Mouse (Mus musculus): ENCODE measurements around the gene Sfmbt2. TPM values are rescaled to one million over a fixed set of nuclear protein-coding genes. Genes with fewer than 3 reads are reported as not detected.

Gene Sfmbt2
- polyA plus RNA-seq, 1 experiment from 2014 or later = 2.6 TPM

- Histone ChIP-seq H3K9me3 (replicated peaks) (no peaks in the 10 kb centered on the region), H3K4me2 (replicated peaks) (no peak overlapping the region), H3K36me3 (no peaks in the 10 kb centered on the region), H3K9ac (no peak overlapping the region), H3K4me1 (0 out of 2 replicates have a peak, but pooled peaks cover 2% of the 10 kb centered on the region), H3K27ac (no peak overlapping the region), H3K27me3 (no peaks in the 10 kb centered on the region), H3K4me3 (no peak overlapping the region)
- ATAC-seq (ENCODE audit: low FRiP score) = no peak
- 81% methylated on average over 9 of the region's 9 CpGs for WGBS
These were observed 71.5 kb downstream of the Sfmbt2 start for GRCm38 (mm10) chr2:10441811-10442210.

- Histone ChIP-seq H3K27me3 (no peaks in the 10 kb centered on the region), H3K4me3 (no peak overlapping the region), H3K4me1 (no peaks in the 10 kb centered on the region), H3K9me3 (replicated peaks) (no peaks in the 10 kb centered on the region), H3K4me2 (replicated peaks) (no peak overlapping the region), H3K9ac (no peak overlapping the region), H3K36me3 (no peaks in the 10 kb centered on the region), H3K27ac (no peak overlapping the region)
- no peak for ATAC-seq (ENCODE audit: low FRiP score)
- 51% methylated on average over 3 of the region's 3 CpGs for WGBS
These were observed 83.3 kb downstream of the Sfmbt2 start for GRCm38 (mm10) chr2:10453577-10453976.

GRCm38 (mm10) chr2:10458309-10458708 lies 88.0 kb downstream of the Sfmbt2 start:
- Histone ChIP-seq H3K4me2 (replicated peaks) (no peak overlapping the region), H3K36me3 (no peaks in the 10 kb centered on the region), H3K27ac (no peak overlapping the region), H3K4me1 (no peaks in the 10 kb centered on the region), H3K27me3 (no peaks in the 10 kb centered on the region), H3K9ac (no peak overlapping the region), H3K4me3 (no peak overlapping the region), H3K9me3 (replicated peaks) (no peaks in the 10 kb centered on the region)
- whole genome bisulfite sequencing = 91% methylated on average over 12 of the region's 12 CpGs
- no peak for ATAC-seq (ENCODE audit: low FRiP score)

- Histone ChIP-seq H3K27ac (no peak overlapping the region), H3K36me3 (no peaks in the 10 kb centered on the region), H3K9me3 (replicated peaks) (no peaks in the 10 kb centered on the region), H3K4me1 (no peaks in the 10 kb centered on the region), H3K27me3 (no peaks in the 10 kb centered on the region), H3K9ac (no peak overlapping the region), H3K4me2 (replicated peaks) (no peak overlapping the region), H3K4me3 (no peak overlapping the region)
- ATAC-seq (ENCODE audit: low FRiP score) = no peak
- 84% methylated on average over 2 of the region's 2 CpGs for WGBS
These were observed 146.2 kb downstream of the Sfmbt2 start for GRCm38 (mm10) chr2:10516516-10516915.

- Histone ChIP-seq H3K27ac (no peak overlapping the region), H3K4me3 (no peak overlapping the region), H3K9me3 (replicated peaks) (no peaks in the 10 kb centered on the region), H3K4me2 (replicated peaks) (no peak overlapping the region), H3K27me3 (no peaks in the 10 kb centered on the region), H3K9ac (no peak overlapping the region), H3K36me3 (no peaks in the 10 kb centered on the region), H3K4me1 (0 out of 2 replicates have a peak, but pooled peaks cover 2% of the 10 kb centered on the region)
- 38% methylated on average over 5 of the region's 5 CpGs for WGBS
- ATAC-seq (ENCODE audit: low FRiP score) = no peak
These were observed 151.6 kb downstream of the Sfmbt2 start for GRCm38 (mm10) chr2:10521719-10522415.

- no peaks in the 10 kb centered on the region for H3K27me3 ChIP-seq
- no peak overlapping the region for H3K9ac ChIP-seq
- 0 out of 2 replicates have a peak, but pooled peaks cover 2% of the 10 kb centered on the region for H3K4me1 ChIP-seq
- 55% methylated on average over 7 of the region's 7 CpGs for WGBS
- peak; percentile 66 for ATAC-seq (ENCODE audit: low FRiP score)
- no peak overlapping the region for H3K4me2 ChIP-seq (replicated peaks)
- H3K9me3 ChIP-seq (replicated peaks) = no peaks in the 10 kb centered on the region
- no peak overlapping the region for H3K4me3 ChIP-seq
- no peak overlapping the region for H3K27ac ChIP-seq
- no peaks in the 10 kb centered on the region for H3K36me3 ChIP-seq
These were observed 155.3 kb downstream of the Sfmbt2 start for GRCm38 (mm10) chr2:10525622-10526021.

GRCm38 (mm10) chr2:10541762-10542161 lies 171.5 kb downstream of the Sfmbt2 start:
- no peak for ATAC-seq (ENCODE audit: low FRiP score)
- Histone ChIP-seq H3K4me1 (no peaks in the 10 kb centered on the region), H3K4me3 (no peak overlapping the region), H3K9ac (no peak overlapping the region), H3K27ac (no peak overlapping the region), H3K9me3 (replicated peaks) (no peaks in the 10 kb centered on the region), H3K4me2 (replicated peaks) (no peak overlapping the region), H3K36me3 (no peaks in the 10 kb centered on the region), H3K27me3 (no peaks in the 10 kb centered on the region)
- WGBS = 90% methylated on average over 4 of the region's 4 CpGs

- H3K9me3 ChIP-seq (replicated peaks) = no peaks in the 10 kb centered on the region
- no peaks in the 10 kb centered on the region for H3K36me3 ChIP-seq
- no peak overlapping the region for H3K27ac ChIP-seq
- no peak overlapping the region for H3K4me3 ChIP-seq
- no peaks in the 10 kb centered on the region for H3K4me1 ChIP-seq
- 81% methylated on average over 7 of the region's 7 CpGs for WGBS
- H3K4me2 ChIP-seq (replicated peaks) = no peak overlapping the region
- no peak for ATAC-seq (ENCODE audit: low FRiP score)
- no peak overlapping the region for H3K9ac ChIP-seq
- H3K27me3 ChIP-seq = no peaks in the 10 kb centered on the region
These were observed 172.1 kb downstream of the Sfmbt2 start for GRCm38 (mm10) chr2:10542388-10542787.

- Histone ChIP-seq H3K4me3 (no peak overlapping the region), H3K9ac (no peak overlapping the region), H3K4me2 (replicated peaks) (no peak overlapping the region), H3K27ac (no peak overlapping the region), H3K36me3 (no peaks in the 10 kb centered on the region), H3K9me3 (replicated peaks) (no peaks in the 10 kb centered on the region), H3K27me3 (no peaks in the 10 kb centered on the region), H3K4me1 (no peaks in the 10 kb centered on the region)
- ATAC-seq (ENCODE audit: low FRiP score) = no peak
- WGBS = 61% methylated on average over 1 of the region's 1 CpGs
These were observed 188.5 kb downstream of the Sfmbt2 start for GRCm38 (mm10) chr2:10558816-10559215.

GRCm38 (mm10) chr2:10565491-10565890 lies 195.2 kb downstream of the Sfmbt2 start:
- Histone ChIP-seq H3K36me3 (no peaks in the 10 kb centered on the region), H3K4me3 (no peak overlapping the region), H3K4me1 (no peaks in the 10 kb centered on the region), H3K9ac (no peak overlapping the region), H3K27ac (no peak overlapping the region), H3K9me3 (replicated peaks) (no peaks in the 10 kb centered on the region), H3K4me2 (replicated peaks) (no peak overlapping the region), H3K27me3 (no peaks in the 10 kb centered on the region)
- 82% methylated on average over 3 of the region's 3 CpGs for WGBS
- no peak for ATAC-seq (ENCODE audit: low FRiP score)

- Histone ChIP-seq H3K9me3 (replicated peaks) (no peaks in the 10 kb centered on the region), H3K27me3 (no peaks in the 10 kb centered on the region), H3K4me3 (no peak overlapping the region), H3K36me3 (no peaks in the 10 kb centered on the region), H3K9ac (no peak overlapping the region), H3K4me2 (replicated peaks) (no peak overlapping the region), H3K27ac (no peak overlapping the region), H3K4me1 (no peaks in the 10 kb centered on the region)
- ATAC-seq (ENCODE audit: low FRiP score) = no peak
- WGBS = 50% methylated on average over 6 of the region's 6 CpGs
These were observed 199.1 kb downstream of the Sfmbt2 start for GRCm38 (mm10) chr2:10569392-10569791.

GRCm38 (mm10) chr2:10572311-10572710 lies 202.0 kb downstream of the Sfmbt2 start:
- Histone ChIP-seq H3K4me1 (no peaks in the 10 kb centered on the region), H3K27ac (no peak overlapping the region), H3K4me2 (replicated peaks) (no peak overlapping the region), H3K36me3 (no peaks in the 10 kb centered on the region), H3K27me3 (no peaks in the 10 kb centered on the region), H3K9ac (no peak overlapping the region), H3K4me3 (no peak overlapping the region), H3K9me3 (replicated peaks) (no peaks in the 10 kb centered on the region)
- no peak for ATAC-seq (ENCODE audit: low FRiP score)
- 87% methylated on average over 4 of the region's 4 CpGs for WGBS

GRCm38 (mm10) chr2:10575962-10576740 lies 205.8 kb downstream of the Sfmbt2 start:
- no peaks in the 10 kb centered on the region for H3K27me3 ChIP-seq
- no peaks in the 10 kb centered on the region for H3K36me3 ChIP-seq
- no peak overlapping the region for H3K4me3 ChIP-seq
- H3K4me2 ChIP-seq (replicated peaks) = no peak overlapping the region
- no peak overlapping the region for H3K27ac ChIP-seq
- 73% methylated on average over 3 of the region's 3 CpGs for WGBS
- no peaks in the 10 kb centered on the region for H3K4me1 ChIP-seq
- no peak overlapping the region for H3K9ac ChIP-seq
- no peaks in the 10 kb centered on the region for H3K9me3 ChIP-seq (replicated peaks)
- no peak for ATAC-seq (ENCODE audit: low FRiP score)
